Mouse (Mus musculus) thymus, adult 2 months (tissue): ENCODE results near the gene Cdk2ap1.

ENCODE experiments used
- CTCF ChIP-seq: fragments of 200-500 bp; IDR thresholded peaks from 2 replicates; pipeline ENCODE4 v1.5.1; 2012; ENCODE audit warnings: mild to moderate bottlenecking, control low read depth, low read length, moderate library complexity, borderline replicate concordance; ENCODE audit not compliant: control insufficient read depth, poor library complexity, insufficient read depth; ENCODE audit errors: extremely low read depth
- POLR2A ChIP-seq: fragments of 200-500 bp; IDR thresholded peaks from 2 replicates; pipeline ENCODE4 v1.6.1; 2012; ENCODE audit warnings: mild to moderate bottlenecking, low read length, control low read depth, moderate library complexity; ENCODE audit not compliant: control insufficient read depth, poor library complexity, insufficient read depth; ENCODE audit errors: extremely low read depth

DNA sequence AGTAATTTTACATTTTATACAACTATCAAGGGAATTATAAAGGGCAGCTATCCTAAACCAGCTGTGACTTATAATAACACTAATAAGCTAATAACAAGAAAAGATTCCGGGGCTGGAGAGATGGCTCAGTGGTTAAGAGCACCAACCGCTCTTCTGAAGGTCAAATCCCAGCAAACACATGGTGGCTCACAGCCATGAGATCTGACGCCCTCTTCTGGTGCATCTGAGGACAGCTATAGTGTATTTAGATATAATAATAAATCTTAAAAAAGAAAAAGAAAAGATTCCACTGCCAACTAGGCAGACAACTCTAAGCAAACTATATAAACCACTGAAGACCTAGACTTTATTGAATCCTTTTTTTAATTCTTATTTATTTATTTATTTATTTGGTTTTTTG is 47.9 kb upstream of the Cdk2ap1 start:
- no peak for TF ChIP-seq CTCF
- no peak for TF ChIP-seq POLR2A
